15 mouse cellular contexts compared by ENCODE assay signal in genomic region chr7:139450186-139450998, GRCm38 (mm10).
DNase-seq lines count a peak whose midpoint lies in the region; ATAC-seq and TF ChIP-seq lines count a peak whose summit lies in the region.
"Had no signal": no experiment of that assay in that cellular context is flagged by ENCODE, and none has a peak within 500 bp of the region (broad histone marks: within the 10 kb centered on the region; RNA-seq: fewer than 3 reads in every experiment).

No protein-coding gene starts in this region.

- peak; percentile 73 for DNase-seq in cerebellum, adult 11-12 months
- DNase-seq in cerebellum, postnatal 14 days, result no peak
- DNase-seq in lung, embryonic 14.5 days, result peak; percentile 47
- DNase-seq in lung, postnatal 36 days, result no peak
- DNase-seq in adrenal gland, adult 2 months, result peak; percentile 77
- DNase-seq in cerebellum, adult 18-20 months, result peak; percentile 59 to 67
- DNase-seq in left cerebral cortex, adult 2 months (ENCODE audit: extremely low spot score in 1 of 2, low spot score in 2 of 2), result no peak
- DNase-seq: kidney, adult 9 months; layer of hippocampus, postnatal 36 days; liver, embryonic 13.5 days; right cerebral cortex, postnatal 4 days had no signal

- no peak for TF ChIP-seq CTCF in lung, embryonic 14.5 days (IDR thresholded peaks at IDR 0.05; ENCODE audit: low read depth)
- TF ChIP-seq CTCF in left cerebral cortex, adult 2 months (IDR thresholded peaks at IDR 0.05), result no peak

- H3K4me1 ChIP-seq in lung, embryonic 14.5 days (ENCODE audit: insufficient read depth), result peaks cover 18% of the 10 kb centered on the region
- H3K4me1 ChIP-seq: forebrain, embryonic 12.5 days; liver, embryonic 13.5 days had no signal

- H3K4me2 ChIP-seq in lung, embryonic 14.5 days, result no peak overlapping the region
- H3K4me2 ChIP-seq: forebrain, embryonic 12.5 days; liver, embryonic 13.5 days had no signal

- H3K4me3 ChIP-seq in lung, embryonic 14.5 days (ENCODE audit: low read depth, low read length), result no peak overlapping the region
- no peak overlapping the region for H3K4me3 ChIP-seq in left cerebral cortex, adult 2 months
- H3K4me3 ChIP-seq: forebrain, embryonic 12.5 days; hindbrain, embryonic 10.5 days; limb, embryonic 10.5 days; liver, embryonic 13.5 days had no signal

- no peak overlapping the region for H3K9ac ChIP-seq in lung, embryonic 14.5 days
- H3K9ac ChIP-seq: forebrain, embryonic 12.5 days; liver, embryonic 13.5 days had no signal

- ATAC-seq in lung, embryonic 14.5 days (ENCODE audit: insufficient read depth), result no peak
- ATAC-seq: Patski had no signal

- 60% methylated on average over 16 of the region's 16 CpGs for WGBS in lung, embryonic 14.5 days

- no peaks in the 10 kb centered on the region for H3K9me3 ChIP-seq in lung, embryonic 14.5 days (ENCODE audit: low read depth, low read length)
- H3K9me3 ChIP-seq: forebrain, embryonic 12.5 days; hindbrain, embryonic 10.5 days; limb, embryonic 10.5 days; liver, embryonic 13.5 days had no signal

- intact Hi-C loops in left cerebral cortex, adult 2 months (cut with DNase I), result no loop called here

- H3K27ac ChIP-seq in lung, embryonic 14.5 days (ENCODE audit: low read depth), result no peak overlapping the region
- no peak overlapping the region for H3K27ac ChIP-seq in left cerebral cortex, adult 2 months
- H3K27ac ChIP-seq: forebrain, embryonic 12.5 days; hindbrain, embryonic 10.5 days; limb, embryonic 10.5 days; liver, embryonic 13.5 days had no signal

- H3K36me3 ChIP-seq in lung, embryonic 14.5 days (ENCODE audit: insufficient read depth), result no peaks in the 10 kb centered on the region
- H3K36me3 ChIP-seq: forebrain, embryonic 12.5 days; hindbrain, embryonic 10.5 days; limb, embryonic 10.5 days; liver, embryonic 13.5 days had no signal

- H3K27me3 ChIP-seq in lung, embryonic 14.5 days (ENCODE audit: insufficient read depth, low read length), result no peaks in the 10 kb centered on the region
- H3K27me3 ChIP-seq: forebrain, embryonic 12.5 days; liver, embryonic 13.5 days; Patski had no signal

Comparison
In these comparisons a context has a peak if more than half of its experiments do, and no peak if none do; other contexts are left out.
1. DNase-seq: peak in cerebellum, adult 11-12 months (single experiment), lung, embryonic 14.5 days (single experiment), adrenal gland, adult 2 months (single experiment) and cerebellum, adult 18-20 months (2 of 2); none in cerebellum, postnatal 14 days (0 of 2), lung, postnatal 36 days (single experiment) and left cerebral cortex, adult 2 months (0 of 2).